Mouse (Mus musculus) heart, embryonic 13.5 days (tissue): ENCODE measurements around the gene Ankrd31. TPM values are rescaled to one million over a fixed set of nuclear protein-coding genes. Genes with fewer than 3 reads are reported as not detected.
A peak's percentile ranks its signal among the peaks of the same experiment; 100 is the strongest.
"Not testable (repeated sequence)": the region's sequence is repeated elsewhere in the genome, so short reads cannot be mapped to it uniquely, and the experiment has no call there.

Experiments
- ATAC-seq: fragments of 200-750 bp; cut with Nextera tagmentation; 2 replicates; pipeline ENCODE4 v1.8.0; 2017; ENCODE audit warnings: moderate TSS enrichment; ENCODE audit not compliant: insufficient number of reproducible peaks, low FRiP score, low TSS enrichment; ENCODE audit errors: extremely low read depth
- H3K27ac ChIP-seq: fragments of 300-500 bp; sonication (generic); replicated peaks from 2 replicates; pipeline ENCODE4 v1.5.1; 2015; ENCODE audit warnings: moderate library complexity, mild to moderate bottlenecking, inconsistent platforms
- H3K27me3 ChIP-seq: fragments of 300-500 bp; sonication (generic); replicated peaks from 2 replicates; pipeline ENCODE4 v1.6.1; 2015; ENCODE audit warnings: mild to moderate bottlenecking, inconsistent platforms
- H3K36me3 ChIP-seq: fragments of 300-500 bp; sonication (generic); 2 replicates; pipeline ENCODE4 v1.6.1; 2015; ENCODE audit warnings: mild to moderate bottlenecking, inconsistent platforms
- H3K4me1 ChIP-seq: fragments of 300-500 bp; sonication (generic); 2 replicates; pipeline ENCODE4 v1.6.1; 2015; ENCODE audit warnings: inconsistent platforms
- H3K4me2 ChIP-seq: fragments of 300-500 bp; sonication (generic); 2 replicates; pipeline ENCODE4 v1.6.1; 2015; ENCODE audit warnings: inconsistent platforms, mild to moderate bottlenecking, moderate library complexity
- H3K4me3 ChIP-seq: fragments of 300-500 bp; sonication (generic); 2 replicates; pipeline ENCODE4 v1.5.1; 2015; ENCODE audit warnings: moderate library complexity, mild to moderate bottlenecking, inconsistent platforms
- H3K9ac ChIP-seq: fragments of 300-500 bp; sonication (generic); 2 replicates; pipeline ENCODE4 v1.6.1; 2015; ENCODE audit warnings: inconsistent platforms, mild to moderate bottlenecking, moderate library complexity
- H3K9me3 ChIP-seq: fragments of 300-500 bp; sonication (generic); 2 replicates; pipeline ENCODE4 v1.6.1; 2016; ENCODE audit warnings: inconsistent platforms
- WGBS: fragments of 180-500 bp; shearing (Covaris S2); methylation state at CpG from one replicate; pipeline ENCODE4 v1.1.7; 2015; ENCODE audit warnings: mixed read lengths; 5-methylcytosine and 5-hydroxymethylcytosine counted together
- polyA plus RNA-seq: library from polyadenylated mRNA; unstranded; fragments of >200 nt; fragmentation: Nextera tagmentation; extraction: Ambion mirVana; gene quantifications from 2 replicates; pipeline ENCODE4 v1.2.1, GENCODE M21; 2015

Gene Ankrd31
- polyA plus RNA-seq, 1 experiment from 2014 or later = not detected

DNA sequence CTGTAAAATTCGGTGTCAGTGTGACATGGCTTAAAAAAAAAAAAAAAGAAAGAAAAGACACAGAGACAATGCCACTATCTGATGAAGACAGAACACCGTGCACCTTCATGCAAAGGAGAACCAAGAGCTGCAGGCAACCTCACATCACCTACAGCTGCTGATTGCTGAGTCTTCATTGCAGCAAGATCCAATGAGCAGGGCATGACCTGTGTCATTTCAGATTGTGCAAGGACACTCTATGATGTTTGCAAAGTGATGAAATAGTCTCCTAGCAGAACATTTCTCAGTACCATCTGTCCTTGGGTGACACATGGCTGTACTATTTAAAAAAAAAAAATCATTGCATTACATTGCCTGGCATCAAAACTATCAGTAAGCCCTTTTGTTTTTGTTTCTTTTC is 5.2 kb upstream of the Ankrd31 start:
- ATAC-seq = no peak
- no peaks in the 10 kb centered on the region for H3K27me3 ChIP-seq
- WGBS = 72% methylated on average over 2 of the region's 2 CpGs

GRCm38 (mm10) chr13:96746055-96746454 is 2.0 kb upstream of the Ankrd31 start:
- Histone ChIP-seq H3K9ac (no peak overlapping the region), H3K36me3 (no peaks in the 10 kb centered on the region), H3K4me3 (no peak overlapping the region), H3K4me2 (no peak overlapping the region), H3K27ac (no peak overlapping the region), H3K4me1 (peaks cover 3% of the 10 kb centered on the region; the same call in 1 of the 2 replicates), H3K9me3 (no peaks in the 10 kb centered on the region), H3K27me3 (no peaks in the 10 kb centered on the region)
- no peak for ATAC-seq
- 27% methylated on average over 6 of the region's 6 CpGs for WGBS

More for the DNA sequence above, 5.2 kb upstream of the Ankrd31 start:
- Histone ChIP-seq H3K9ac (no peak overlapping the region), H3K27ac (no peak overlapping the region), H3K4me1 (peaks cover 3% of the 10 kb centered on the region; the same call in 1 of the 2 replicates), H3K4me2 (no peak overlapping the region), H3K9me3 (no peaks in the 10 kb centered on the region), H3K36me3 (no peaks in the 10 kb centered on the region), H3K4me3 (no peak overlapping the region)

DNA sequence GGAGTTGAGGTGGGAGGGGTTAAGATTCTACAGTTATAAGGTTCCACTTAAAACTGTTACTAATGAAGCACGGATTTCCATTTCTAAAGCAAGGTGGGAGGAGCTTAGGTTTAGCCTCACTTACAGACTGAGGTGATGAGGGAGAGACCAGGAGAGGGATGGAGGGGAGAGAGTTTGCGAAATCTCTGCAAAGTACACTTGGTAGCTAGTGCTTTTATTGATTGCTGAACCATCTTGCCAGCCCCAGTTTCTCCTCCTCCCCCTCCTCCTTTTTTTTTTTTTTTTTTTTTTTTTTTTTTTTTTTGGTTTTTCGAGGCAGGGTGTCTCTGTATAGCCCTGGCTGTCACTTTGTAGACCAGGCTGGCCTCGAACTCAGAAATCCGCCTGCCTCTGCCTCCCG is 1.8 kb downstream of the Ankrd31 start:
- no peak for ATAC-seq
- WGBS = 75% methylated on average over 6 of the region's 6 CpGs
- no peak overlapping the region for H3K4me3 ChIP-seq
- no peaks in the 10 kb centered on the region for H3K27me3 ChIP-seq
- H3K27ac ChIP-seq = no peak overlapping the region
- H3K4me1 ChIP-seq = peaks cover 3% of the 10 kb centered on the region; the same call in 1 of the 2 replicates
- no peaks in the 10 kb centered on the region for H3K36me3 ChIP-seq
- H3K9me3 ChIP-seq = no peaks in the 10 kb centered on the region
- no peak overlapping the region for H3K4me2 ChIP-seq
- H3K9ac ChIP-seq = no peak overlapping the region

- no peak for ATAC-seq
- H3K4me2 ChIP-seq = no peak overlapping the region
- H3K27ac ChIP-seq = no peak overlapping the region
- H3K9ac ChIP-seq = no peak overlapping the region
- H3K9me3 ChIP-seq = 0 out of 2 replicates have a peak, but pooled peaks cover 2% of the 10 kb centered on the region
- WGBS = 57% methylated on average over 2 of the region's 2 CpGs
- no peak overlapping the region for H3K4me3 ChIP-seq
- H3K4me1 ChIP-seq = no peaks in the 10 kb centered on the region
- no peaks in the 10 kb centered on the region for H3K36me3 ChIP-seq
- no peaks in the 10 kb centered on the region for H3K27me3 ChIP-seq
Measured at GRCm38 (mm10) chr13:96760848-96761247, 12.8 kb downstream of the Ankrd31 start.

DNA sequence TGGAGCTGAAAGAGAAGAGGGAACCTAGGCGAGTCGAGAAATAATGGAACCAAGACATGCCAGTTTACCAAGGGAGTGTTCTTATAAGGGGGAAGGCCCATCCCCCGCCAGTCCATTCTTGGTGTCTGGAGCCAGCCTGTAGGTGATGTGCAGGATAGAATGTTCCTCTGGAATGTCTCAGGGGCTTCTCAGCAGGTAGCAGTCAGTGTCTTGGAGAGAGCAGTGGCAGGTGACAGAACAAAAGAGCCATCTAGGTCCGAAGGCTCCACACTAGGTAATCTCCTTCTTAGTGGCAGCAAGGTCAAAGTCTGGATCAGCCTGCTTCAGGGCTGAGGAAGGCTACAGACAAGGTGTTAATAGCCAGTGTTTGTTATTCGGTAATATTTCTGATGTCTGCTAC is 38.0 kb downstream of the Ankrd31 start:
- WGBS = 81% methylated on average over 5 of the region's 5 CpGs

DNA sequence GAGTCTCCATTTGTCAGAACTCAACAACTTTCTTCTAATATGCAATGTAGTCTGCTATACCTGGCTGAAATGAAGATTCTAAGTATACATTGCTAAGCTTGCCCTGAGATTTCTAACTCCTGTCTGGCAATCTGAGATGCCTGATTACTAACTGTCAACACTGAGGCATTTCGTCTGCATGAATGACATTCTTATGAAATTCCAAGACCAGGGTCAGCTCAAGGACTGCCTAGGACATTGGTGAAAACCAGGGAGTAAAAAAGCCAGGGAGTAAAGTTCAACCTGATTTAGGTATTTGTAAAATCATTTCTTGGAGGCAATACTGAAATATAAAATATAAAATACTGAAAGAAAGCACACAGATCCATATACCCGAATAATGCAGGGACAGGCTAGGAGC is 45.4 kb downstream of the Ankrd31 start:
- Histone ChIP-seq H3K4me2 (no peak overlapping the region), H3K4me3 (no peak overlapping the region), H3K9me3 (no peaks in the 10 kb centered on the region), H3K27ac (0 out of 2 replicates have a peak overlapping the region, but pooled peaks have one; percentile 42), H3K9ac (no peak overlapping the region), H3K4me1 (peaks cover 19% of the 10 kb centered on the region), H3K27me3 (no peaks in the 10 kb centered on the region), H3K36me3 (no peaks in the 10 kb centered on the region)
- no peak for ATAC-seq
- WGBS = 64% methylated on average over 2 of the region's 2 CpGs

More for the DNA sequence above, 38.0 kb downstream of the Ankrd31 start:
- H3K4me2 ChIP-seq, H3K4me3 ChIP-seq, H3K9me3 ChIP-seq, H3K4me1 ChIP-seq, ATAC-seq, H3K36me3 ChIP-seq, H3K27ac ChIP-seq, H3K9ac ChIP-seq, H3K27me3 ChIP-seq: not testable (repeated sequence)

DNA sequence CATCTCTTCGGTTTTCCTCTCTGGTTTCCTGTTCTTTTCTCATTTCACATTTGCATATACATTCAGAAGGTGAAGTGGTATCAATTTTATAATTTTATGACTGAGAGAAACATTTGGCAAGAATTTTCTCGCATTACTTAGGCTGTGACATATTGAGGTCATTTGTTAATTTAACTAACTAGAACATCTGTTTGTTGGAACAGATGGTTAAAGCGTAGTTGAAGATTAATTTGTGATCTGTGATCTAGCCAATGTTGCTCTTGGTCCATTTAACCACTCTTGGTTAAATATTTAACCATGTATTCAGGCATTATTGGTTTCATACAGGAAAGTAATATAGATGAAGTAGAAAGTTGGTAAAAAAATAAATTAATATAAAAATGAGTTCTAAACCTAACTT is 47.2 kb downstream of the Ankrd31 start:
- Histone ChIP-seq H3K4me1 (peaks cover 19% of the 10 kb centered on the region), H3K36me3 (no peaks in the 10 kb centered on the region), H3K4me3 (no peak overlapping the region), H3K4me2 (no peak overlapping the region), H3K27ac (no peak overlapping the region), H3K9me3 (no peaks in the 10 kb centered on the region), H3K27me3 (no peaks in the 10 kb centered on the region), H3K9ac (no peak overlapping the region)
- 74% methylated on average over 3 of the region's 3 CpGs for WGBS
- ATAC-seq = no peak

- H3K4me3 ChIP-seq = no peak overlapping the region
- no peak overlapping the region; the same call in 1 of the 2 replicates for H3K4me2 ChIP-seq
- H3K4me1 ChIP-seq = peaks cover 19% of the 10 kb centered on the region
- H3K27me3 ChIP-seq = no peaks in the 10 kb centered on the region
- WGBS = 18% methylated on average over 2 of the region's 2 CpGs
- H3K27ac ChIP-seq = no peak overlapping the region
- no peak overlapping the region for H3K9ac ChIP-seq
- no peak for ATAC-seq
- no peaks in the 10 kb centered on the region for H3K36me3 ChIP-seq
- H3K9me3 ChIP-seq = no peaks in the 10 kb centered on the region
Measured at GRCm38 (mm10) chr13:96797500-96797899, 49.4 kb downstream of the Ankrd31 start.

- H3K9me3 ChIP-seq = no peaks in the 10 kb centered on the region
- H3K36me3 ChIP-seq = no peaks in the 10 kb centered on the region
- 75% methylated on average over 1 of the region's 1 CpGs for WGBS
- no peaks in the 10 kb centered on the region for H3K27me3 ChIP-seq
- no peak overlapping the region for H3K4me3 ChIP-seq
- H3K9ac ChIP-seq = no peak overlapping the region
- H3K4me2 ChIP-seq = no peak overlapping the region
- no peak for ATAC-seq
- no peaks in the 10 kb centered on the region for H3K4me1 ChIP-seq
- H3K27ac ChIP-seq = no peak overlapping the region
Measured at GRCm38 (mm10) chr13:96849752-96850151, 101.7 kb downstream of the Ankrd31 start.

DNA sequence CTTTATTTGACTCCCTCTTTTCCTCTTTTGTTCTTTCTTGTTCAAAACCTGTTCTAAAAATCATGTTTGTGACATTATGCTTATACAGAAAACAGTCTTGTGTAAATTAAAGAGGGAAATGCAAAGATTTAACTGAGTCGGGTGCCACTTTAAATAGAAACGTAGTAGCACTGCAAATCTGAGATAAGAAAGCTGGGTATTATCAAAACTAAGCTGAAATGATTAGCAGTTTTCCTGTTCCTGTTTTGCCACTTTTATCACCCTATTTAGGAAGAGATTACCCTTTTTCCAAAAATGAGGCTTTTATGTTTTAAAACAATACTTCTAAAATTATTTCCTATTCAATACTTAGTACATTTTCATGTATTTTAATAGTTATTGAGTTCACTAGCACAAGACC is 104.1 kb downstream of the Ankrd31 start:
- Histone ChIP-seq H3K4me2 (no peak overlapping the region), H3K27me3 (no peaks in the 10 kb centered on the region), H3K9ac (no peak overlapping the region), H3K36me3 (no peaks in the 10 kb centered on the region), H3K4me3 (no peak overlapping the region), H3K27ac (no peak overlapping the region), H3K9me3 (no peaks in the 10 kb centered on the region), H3K4me1 (no peaks in the 10 kb centered on the region)
- ATAC-seq = no peak
- 8% methylated on average over 2 of the region's 2 CpGs for WGBS

DNA sequence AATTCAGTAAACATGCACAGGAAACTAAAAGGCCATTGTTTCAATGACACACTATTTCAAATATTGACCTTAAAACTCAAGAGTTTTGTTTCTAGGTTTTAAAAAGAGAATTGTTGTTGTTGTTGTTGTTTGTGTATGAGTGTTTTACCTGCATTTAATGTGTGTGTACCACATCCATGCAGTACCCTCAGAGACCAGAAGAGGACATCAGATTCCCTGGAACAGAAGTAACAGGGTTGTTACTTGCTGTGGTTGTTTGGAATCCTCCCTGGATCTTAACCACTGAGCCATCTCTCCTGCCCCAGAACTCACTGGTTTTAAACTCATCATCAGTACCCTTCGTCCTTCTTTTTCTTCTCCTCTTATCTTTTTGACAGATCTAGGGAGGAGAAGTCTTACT is 105.2 kb downstream of the Ankrd31 start:
- no peaks in the 10 kb centered on the region for H3K4me1 ChIP-seq
- WGBS = 48% methylated on average over 1 of the region's 1 CpGs
- ATAC-seq = no peak
- no peaks in the 10 kb centered on the region for H3K36me3 ChIP-seq
- H3K4me3 ChIP-seq = no peak overlapping the region
- no peak overlapping the region for H3K27ac ChIP-seq
- no peaks in the 10 kb centered on the region for H3K27me3 ChIP-seq
- H3K9me3 ChIP-seq = no peaks in the 10 kb centered on the region
- no peak overlapping the region for H3K4me2 ChIP-seq
- no peak overlapping the region for H3K9ac ChIP-seq

- no peaks in the 10 kb centered on the region for H3K9me3 ChIP-seq
- no peaks in the 10 kb centered on the region for H3K4me1 ChIP-seq
- no peak overlapping the region for H3K27ac ChIP-seq
- 12% methylated on average over 3 of the region's 3 CpGs for WGBS
- no peak overlapping the region for H3K4me2 ChIP-seq
- no peaks in the 10 kb centered on the region for H3K27me3 ChIP-seq
- H3K4me3 ChIP-seq = no peak overlapping the region
- H3K36me3 ChIP-seq = no peaks in the 10 kb centered on the region
- ATAC-seq = no peak
- H3K9ac ChIP-seq = no peak overlapping the region
Measured at GRCm38 (mm10) chr13:96855191-96855590, 107.1 kb downstream of the Ankrd31 start.
